Mouse (Mus musculus): ENCODE measurements around the gene Cpa2.
A peak's percentile ranks its signal among the peaks of the same experiment; 100 is the strongest.

Cpa2 gene

GRCm38 (mm10) chr6:30579961-30580840 is 38.8 kb downstream of the Cpa2 start:
- no peak for DNase-seq (ENCODE audit: low spot score)

GRCm38 (mm10) chr6:30580841-30581176 is 39.4 kb downstream of the Cpa2 start:
- DNase-seq (ENCODE audit: low spot score), result no peak

GRCm38 (mm10) chr6:30586886-30587442 is 45.6 kb downstream of the Cpa2 start:
- DNase-seq (ENCODE audit: low spot score), result peak; percentile 58

GRCm38 (mm10) chr6:30589819-30590218 is 48.4 kb downstream of the Cpa2 start:
- DNase-seq (ENCODE audit: low spot score), result no peak

GRCm38 (mm10) chr6:30591851-30592404 is 50.5 kb downstream of the Cpa2 start:
- DNase-seq (ENCODE audit: low spot score), result no peak

GRCm38 (mm10) chr6:30592417-30592974 is 51.1 kb downstream of the Cpa2 start:
- no peak for DNase-seq (ENCODE audit: low spot score)

- DNase-seq (ENCODE audit: low spot score), result no peak
Observed at GRCm38 (mm10) chr6:30594364-30594763, 53.0 kb downstream of the Cpa2 start.

GRCm38 (mm10) chr6:30596230-30596898 is 55.0 kb downstream of the Cpa2 start:
- DNase-seq (ENCODE audit: low spot score), result no peak

- peak; percentile 45 for DNase-seq (ENCODE audit: low spot score)
Observed at GRCm38 (mm10) chr6:30600033-30600432, 58.7 kb downstream of the Cpa2 start.

GRCm38 (mm10) chr6:30600995-30601394 is 59.6 kb downstream of the Cpa2 start:
- no peak for DNase-seq (ENCODE audit: low spot score)

- DNase-seq (ENCODE audit: low spot score), result no peak
Observed at GRCm38 (mm10) chr6:30604342-30604867, 63.0 kb downstream of the Cpa2 start.

GRCm38 (mm10) chr6:30605111-30605510 is 63.7 kb downstream of the Cpa2 start:
- no peak for DNase-seq (ENCODE audit: low spot score)

GRCm38 (mm10) chr6:30605672-30606071 is 64.3 kb downstream of the Cpa2 start:
- no peak for DNase-seq (ENCODE audit: low spot score)

- no peak for DNase-seq (ENCODE audit: low spot score)
Observed at GRCm38 (mm10) chr6:30610710-30611109, 69.3 kb downstream of the Cpa2 start, which contains the start of gene Cpa5. TSS of gene Cpa5 (plus strand) at chr6:30611010.

- DNase-seq (ENCODE audit: low spot score), result no peak
Observed at GRCm38 (mm10) chr6:30611212-30611611, 69.8 kb downstream of the Cpa2 start.

Data from adipocyte (in vitro differentiated cells).